Mouse (Mus musculus): ENCODE measurements around the gene Kif2a.
A peak's percentile ranks its signal among the peaks of the same experiment; 100 is the strongest.
"Not testable (repeated sequence)": the region's sequence is repeated elsewhere in the genome, so short reads cannot be mapped to it uniquely, and the experiment has no call there.

Kif2a gene

DNA sequence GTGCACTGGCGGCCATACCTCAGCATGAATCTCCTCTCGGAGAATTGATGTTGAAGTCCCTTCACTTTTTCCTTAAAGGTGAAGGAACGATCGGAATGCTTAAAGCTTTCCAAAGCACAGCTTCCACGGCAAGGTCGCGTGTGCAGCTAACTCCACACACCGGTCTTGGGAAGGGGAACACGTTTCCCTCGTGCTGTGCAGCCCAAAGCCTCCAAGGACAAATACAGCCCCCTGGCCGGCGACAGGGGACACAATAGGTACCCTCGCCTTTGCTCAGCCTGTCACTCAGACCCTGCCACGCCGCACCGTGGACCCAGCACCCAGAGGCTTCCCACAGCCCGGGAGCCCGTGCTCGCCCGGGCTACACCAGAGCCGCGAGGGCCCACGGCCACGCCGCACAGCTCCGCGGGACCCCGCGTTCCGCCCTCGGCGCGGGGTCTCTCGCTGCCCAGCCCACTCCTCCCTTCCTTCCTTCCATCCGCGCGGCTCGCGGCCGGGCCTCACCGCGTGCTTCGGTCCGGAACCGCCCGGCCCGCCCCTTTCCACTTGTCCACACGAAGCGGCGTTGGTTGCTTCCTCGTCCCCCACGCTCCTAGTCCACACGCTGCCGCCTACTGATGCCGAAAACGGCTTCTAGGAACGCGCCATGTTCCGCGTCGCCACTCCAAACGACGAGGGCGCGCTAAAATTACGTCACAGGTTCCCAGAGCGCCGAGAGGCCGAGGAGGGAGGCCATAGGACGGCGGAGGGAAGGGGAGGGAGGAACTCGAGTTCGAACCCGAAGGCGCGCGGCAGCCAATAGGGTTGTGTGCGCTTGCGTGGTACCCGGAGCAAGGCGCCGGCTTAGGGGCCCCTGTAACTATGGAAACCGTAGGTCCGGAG is 85.4 kb downstream of the Kif2a start, which contains the start of gene Ipo11:
TSS of gene Ipo11 (minus strand) at position 703 of the 882 bp plus-strand sequence.
- peak; percentile 74 to 81 for DNase-seq (ENCODE audit: low spot score in 2 of 2)

DNA sequence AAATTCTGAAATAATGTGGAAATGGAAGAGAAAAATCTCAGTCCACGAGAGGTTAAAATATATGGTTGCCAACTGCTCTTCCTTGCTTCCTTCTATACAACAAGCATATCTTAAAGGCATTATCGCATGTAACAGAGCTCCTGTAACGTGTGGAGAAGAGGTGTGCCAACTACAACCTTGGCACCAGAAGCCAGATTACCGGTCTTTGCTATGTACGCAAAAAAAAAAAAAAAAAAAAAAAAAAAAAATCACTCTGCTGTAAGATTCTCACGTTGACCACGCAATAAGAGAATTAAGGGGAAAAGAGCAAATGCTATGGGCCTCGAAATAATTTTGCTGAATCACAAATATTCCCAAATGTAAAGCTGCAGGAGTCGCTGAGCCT is 86.1 kb downstream of the Kif2a start:
- no peak for DNase-seq (ENCODE audit: low spot score in 2 of 2)

GRCm38 (mm10) chr13:106929201-106929600 is 92.7 kb downstream of the Kif2a start:
- DNase-seq (ENCODE audit: low spot score in 2 of 2), result no peak

- DNase-seq (ENCODE audit: low spot score in 2 of 2), result no peak
These were observed 93.6 kb downstream of the Kif2a start for GRCm38 (mm10) chr13:106928296-106928695.

DNA sequence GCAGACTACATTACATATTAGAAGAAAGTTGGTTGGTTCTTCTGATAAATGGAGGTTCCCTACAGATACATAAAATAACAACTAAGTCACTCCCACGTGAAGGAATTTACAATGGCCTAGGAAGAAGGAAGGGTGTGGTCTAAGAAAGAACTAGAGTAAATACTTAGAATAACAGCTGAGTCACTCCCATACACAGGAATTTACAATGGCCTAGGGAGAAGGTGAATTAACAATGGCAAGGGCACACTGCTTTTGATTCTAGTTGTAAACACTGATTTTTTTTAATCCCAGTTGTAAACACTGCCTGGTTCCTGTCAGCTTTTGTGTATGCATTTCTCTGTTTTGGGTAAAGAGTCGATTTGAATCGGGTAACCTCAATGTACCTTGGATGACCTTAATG is 96.0 kb downstream of the Kif2a start:
- not testable (repeated sequence) for DNase-seq (ENCODE audit: low spot score in 2 of 2)

GRCm38 (mm10) chr13:106918322-106919050 is 103.4 kb downstream of the Kif2a start:
- no peak for DNase-seq (ENCODE audit: low spot score in 2 of 2)

DNA sequence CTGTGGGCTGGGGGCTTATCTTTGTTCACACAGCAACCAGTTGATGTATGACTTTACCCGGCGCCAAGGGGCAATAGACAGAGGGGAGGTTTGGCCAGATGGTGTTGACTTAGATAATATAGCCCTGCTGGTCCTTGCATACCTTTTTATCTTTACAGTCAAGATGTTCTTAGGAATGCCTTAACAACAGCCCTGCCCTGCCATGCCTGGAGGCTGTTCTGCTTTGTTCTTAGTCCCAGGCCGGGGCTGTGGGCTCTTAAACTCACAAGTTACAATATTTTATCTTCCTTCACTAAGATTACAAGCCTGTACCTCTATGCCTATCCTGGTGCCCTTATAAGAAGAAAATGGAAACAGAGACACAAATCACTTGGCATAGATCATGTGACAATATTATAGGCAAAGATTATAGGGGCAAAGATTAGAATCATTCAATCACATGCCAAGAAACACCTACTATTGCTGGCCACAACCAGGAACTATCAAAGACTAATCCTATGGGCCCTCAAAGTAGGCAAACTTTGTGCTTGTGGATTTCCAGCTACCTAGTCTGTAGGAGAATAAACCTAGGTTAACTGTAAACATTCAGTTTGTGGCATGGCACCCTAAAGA is 108.7 kb downstream of the Kif2a start:
- DNase-seq (ENCODE audit: low spot score in 2 of 2), result no peak

DNA sequence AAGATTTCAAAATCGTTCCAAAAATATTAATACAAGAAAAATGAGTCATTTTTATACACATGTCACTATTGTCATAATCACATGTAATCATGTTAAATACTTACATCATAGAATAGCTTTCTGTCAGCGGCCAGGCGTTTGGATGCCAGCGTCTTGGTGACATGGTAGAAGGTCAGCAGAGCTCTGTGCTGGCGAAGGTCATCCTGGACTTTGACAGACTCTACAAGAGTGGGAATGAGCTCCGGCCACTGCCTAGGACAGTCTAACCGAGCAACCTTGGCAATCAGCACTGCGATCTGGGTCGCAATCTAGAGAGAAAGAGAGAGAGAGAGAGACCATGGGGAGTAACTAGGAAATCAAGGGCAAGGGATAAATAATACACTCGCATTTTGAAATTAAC is 111.8 kb downstream of the Kif2a start:
- DNase-seq (ENCODE audit: low spot score in 2 of 2), result no peak
